9 mouse cellular contexts compared by ENCODE assay signal in the genomic region with DNA sequence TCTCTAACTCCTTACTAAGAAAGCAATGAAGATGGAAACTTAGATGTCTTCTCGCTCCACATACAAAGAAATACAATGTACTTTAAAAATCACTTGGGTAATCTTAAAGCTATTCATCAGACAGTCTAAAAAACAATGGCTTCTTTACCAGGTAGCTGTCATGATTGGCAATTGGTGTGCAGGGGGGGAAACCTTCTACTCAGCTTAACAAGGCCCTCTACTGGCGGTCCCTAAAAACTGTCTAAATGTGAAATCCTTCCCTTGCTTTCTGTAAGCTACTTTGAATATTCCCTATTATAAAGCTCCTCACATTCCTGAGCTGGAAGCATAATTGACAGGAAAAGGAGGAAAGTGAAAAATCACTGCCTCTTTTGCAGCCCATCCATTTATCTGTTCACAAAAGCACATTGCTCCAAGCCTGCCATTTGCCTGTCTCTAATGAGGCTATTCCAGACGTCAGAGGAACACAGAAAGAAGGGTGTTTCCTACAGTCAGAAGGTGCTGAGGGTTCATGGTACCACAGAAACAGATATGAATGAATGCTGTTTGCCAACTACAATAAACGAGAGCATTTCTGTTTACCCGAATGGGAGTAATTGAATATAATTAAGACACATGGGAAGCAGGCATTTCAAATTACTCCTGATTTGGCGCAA.
DNase-seq lines count a peak whose midpoint lies in the region; ATAC-seq and TF ChIP-seq lines count a peak whose summit lies in the region.
"Had no signal": no experiment of that assay in that cellular context is flagged by ENCODE, and none has a peak within 500 bp of the region (broad histone marks: within the 10 kb centered on the region; RNA-seq: fewer than 3 reads in every experiment).

No protein-coding gene starts in this region.

- ATAC-seq in kidney, postnatal 0 days (replicated peaks; ENCODE audit: low FRiP score, low read depth): no peak
- ATAC-seq in kidney, embryonic 16.5 days (ENCODE audit: low FRiP score, low TSS enrichment): no peak
- no peak for ATAC-seq in erythroblast, adult 5-6 weeks (replicated peaks; ENCODE audit: low FRiP score, poor library complexity, severe bottlenecking)

- H3K4me3 ChIP-seq in kidney, postnatal 0 days (replicated peaks; ENCODE audit: low read depth, low read length): no peak overlapping the region
- no peak overlapping the region for H3K4me3 ChIP-seq in kidney, embryonic 16.5 days (ENCODE audit: low read length)
- H3K4me3 ChIP-seq: liver, embryonic 15.5 days had no signal

- H3K4me2 ChIP-seq in kidney, postnatal 0 days (ENCODE audit: low read length): no peak overlapping the region
- H3K4me2 ChIP-seq in kidney, embryonic 16.5 days (replicated peaks; ENCODE audit: low read depth, low read length): no peak overlapping the region
- H3K4me2 ChIP-seq: liver, embryonic 15.5 days had no signal

- no peak overlapping the region for H3K9ac ChIP-seq in kidney, postnatal 0 days (ENCODE audit: low read depth, low read length)
- no peak overlapping the region for H3K9ac ChIP-seq in kidney, embryonic 16.5 days (replicated peaks; ENCODE audit: low read length)
- H3K9ac ChIP-seq: liver, embryonic 15.5 days had no signal

- 56% methylated on average over 6 of the region's 6 CpGs for WGBS in kidney, postnatal 0 days
- 55% methylated on average over 6 of the region's 6 CpGs for WGBS in kidney, embryonic 16.5 days

- peak; percentile 65 for DNase-seq in kidney, postnatal 0 days (ENCODE audit: low spot score)
- peak; percentile 36 for DNase-seq in R1 (ENCODE audit: low read depth, low spot score)
- peak; percentile 71 for DNase-seq in embryo, embryonic 10.5 days (ENCODE audit: low spot score)
- peak; percentile 21 for DNase-seq in layer of hippocampus, adult 9-11 months
- DNase-seq in gastrocnemius, adult 18-20 months (ENCODE audit: low spot score): no peak
- DNase-seq in urinary bladder, postnatal 25 days (ENCODE audit: low spot score): no peak

- H3K27me3 ChIP-seq in kidney, postnatal 0 days (ENCODE audit: insufficient read depth, low read length): no peaks in the 10 kb centered on the region
- no peaks in the 10 kb centered on the region for H3K27me3 ChIP-seq in kidney, embryonic 16.5 days (ENCODE audit: insufficient read depth, low read length)
- H3K27me3 ChIP-seq: liver, embryonic 15.5 days had no signal

- no peaks in the 10 kb centered on the region for H3K36me3 ChIP-seq in kidney, postnatal 0 days (ENCODE audit: insufficient read depth, low read length)
- H3K36me3 ChIP-seq in kidney, embryonic 16.5 days (ENCODE audit: insufficient read depth, low read length): no peaks in the 10 kb centered on the region
- H3K36me3 ChIP-seq: liver, embryonic 15.5 days had no signal

- peak; percentile 65 for TF ChIP-seq CTCF in kidney, postnatal 0 days (IDR thresholded peaks at IDR 0.05; ENCODE audit: low read depth)

- no peaks in the 10 kb centered on the region for H3K9me3 ChIP-seq in kidney, postnatal 0 days (replicated peaks; ENCODE audit: low read length)
- H3K9me3 ChIP-seq in kidney, embryonic 16.5 days (ENCODE audit: low read length): no peaks in the 10 kb centered on the region
- H3K9me3 ChIP-seq: liver, embryonic 15.5 days had no signal

- no peaks in the 10 kb centered on the region for H3K4me1 ChIP-seq in kidney, postnatal 0 days (replicated peaks; ENCODE audit: insufficient read depth, low read length)
- H3K4me1 ChIP-seq in kidney, embryonic 16.5 days (ENCODE audit: insufficient read depth, low read length): peaks cover 6% of the 10 kb centered on the region; the same call in 1 of the 2 replicates

- H3K27ac ChIP-seq in kidney, postnatal 0 days: no peak overlapping the region
- H3K27ac ChIP-seq in kidney, embryonic 16.5 days (ENCODE audit: low read length): no peak overlapping the region
- H3K27ac ChIP-seq: liver, embryonic 15.5 days had no signal

Comparison
In these comparisons a context has a peak if more than half of its experiments do, and no peak if none do; other contexts are left out.
1. DNase-seq: peak in kidney, postnatal 0 days (single experiment), R1 (single experiment), embryo, embryonic 10.5 days (single experiment) and layer of hippocampus, adult 9-11 months (single experiment); none in gastrocnemius, adult 18-20 months (single experiment) and urinary bladder, postnatal 25 days (single experiment).